Mouse (Mus musculus): ENCODE measurements around the gene Gm10295.

The Gm10295 gene

DNA sequence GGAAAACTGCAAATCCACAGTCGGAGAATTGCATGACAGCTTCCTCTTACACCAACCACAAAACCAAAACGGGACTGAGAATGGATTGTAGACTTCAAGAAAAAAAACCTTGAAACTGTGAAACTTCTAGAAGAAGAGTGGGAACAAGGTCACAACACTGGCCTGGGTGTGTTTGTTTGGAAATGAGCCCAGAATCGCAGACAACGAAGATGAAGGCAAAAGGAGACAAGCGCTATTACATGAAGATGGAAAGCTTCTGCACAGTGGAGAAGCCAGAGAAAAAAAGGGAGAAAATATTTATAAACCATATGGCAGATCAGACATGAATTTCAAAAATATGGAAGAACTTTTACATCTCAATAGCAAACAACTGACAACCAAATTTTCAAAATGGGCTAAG, 4.3 kb upstream of the Gm10295 start:
- DNase-seq (ENCODE audit: low spot score in 2 of 2): no peak

GRCm38 (mm10) chr7:71348922-71349321, 2.4 kb downstream of the Gm10295 start:
- DNase-seq (ENCODE audit: low spot score in 2 of 2): no peak

DNA sequence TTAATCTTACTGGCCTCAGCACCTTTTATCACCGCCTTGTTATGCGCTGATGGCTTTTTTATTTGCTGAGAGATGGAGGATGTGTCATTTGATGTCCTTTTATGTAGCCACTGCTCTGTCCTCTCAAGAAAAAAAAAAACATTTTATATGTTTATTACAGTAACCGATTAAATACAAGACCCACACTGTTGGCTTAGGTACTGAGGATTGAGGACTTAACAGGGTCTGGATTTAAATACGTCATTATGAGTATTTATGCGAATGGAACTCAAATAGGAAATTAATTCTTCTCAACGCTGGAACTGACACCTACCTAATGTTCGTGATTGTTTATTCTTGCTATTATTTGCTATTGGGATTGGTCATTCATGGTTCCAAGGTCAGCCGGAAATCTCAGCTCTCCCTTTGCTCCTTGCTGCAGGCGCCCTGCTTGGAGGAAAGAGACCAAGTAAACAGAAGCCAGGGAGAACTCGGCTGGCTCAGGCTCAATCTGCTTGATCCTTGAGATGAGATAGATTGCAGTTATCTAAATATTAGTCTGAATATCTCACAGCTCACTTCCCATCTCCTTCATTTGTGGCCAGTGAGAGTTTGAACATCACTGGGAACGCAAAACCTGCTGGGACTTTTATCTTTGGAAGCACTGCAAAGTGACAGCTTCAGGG, 26.2 kb downstream of the Gm10295 start:
- peak in 1 of 2 experiments; percentile 27 for DNase-seq (ENCODE audit: low spot score in 2 of 2)

GRCm38 (mm10) chr7:71313148-71313765, 38.0 kb downstream of the Gm10295 start:
- no peak for DNase-seq (ENCODE audit: low spot score in 2 of 2)

DNA sequence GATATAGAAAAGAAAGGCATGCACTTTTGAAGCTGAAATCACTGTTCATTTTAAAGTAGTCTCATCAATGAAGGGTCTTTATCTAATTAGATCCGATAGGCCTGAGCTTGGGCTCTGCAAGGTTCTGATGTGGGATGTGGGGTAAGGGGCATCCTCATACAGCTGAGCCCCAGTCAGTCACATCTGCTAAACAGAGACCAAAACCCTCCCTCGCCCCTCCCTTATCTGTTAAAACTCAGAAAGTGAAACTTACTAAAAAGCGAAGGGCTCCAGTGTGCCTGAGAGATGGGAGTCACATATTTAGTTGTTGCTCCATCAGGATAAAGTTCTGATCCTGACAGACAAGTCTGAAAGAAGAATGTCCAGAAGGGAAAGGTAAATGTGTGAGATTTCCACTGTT, 38.9 kb downstream of the Gm10295 start:
- DNase-seq (ENCODE audit: low spot score in 2 of 2): no peak

GRCm38 (mm10) chr7:71311411-71311810, 39.9 kb downstream of the Gm10295 start:
- no peak for DNase-seq (ENCODE audit: low spot score in 2 of 2)

DNA sequence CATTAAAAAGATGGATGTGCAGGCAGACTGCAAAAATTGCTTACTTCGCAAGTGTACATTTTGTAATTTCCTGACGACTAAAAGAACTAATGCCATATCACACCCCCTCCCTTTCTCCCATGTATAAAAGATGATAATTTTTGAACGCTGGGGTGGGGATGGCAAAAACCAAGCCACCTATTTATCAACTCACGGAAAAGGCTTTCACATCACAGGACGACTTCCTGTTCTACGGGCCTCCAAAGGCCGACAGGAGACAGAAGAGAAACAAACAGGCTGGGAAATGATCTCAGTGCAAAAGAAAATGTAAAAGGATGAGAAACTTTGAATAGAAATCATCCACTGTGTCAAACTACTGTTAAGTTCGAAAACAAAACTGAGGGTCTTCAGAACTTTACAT, 43.2 kb downstream of the Gm10295 start:
- no peak for DNase-seq (ENCODE audit: low spot score in 2 of 2)

- no peak for DNase-seq (ENCODE audit: low spot score in 2 of 2)
Observed at GRCm38 (mm10) chr7:71302714-71303113, 48.6 kb downstream of the Gm10295 start.
